Mouse (Mus musculus): Measurements from ENCODE around the gene Nt5c1a. TPM values are rescaled to one million over a fixed set of nuclear protein-coding genes. Genes with fewer than 3 reads are reported as not detected.
"Not testable (repeated sequence)": the region's sequence is repeated elsewhere in the genome, so short reads cannot be mapped to it uniquely, and the experiment has no call there.

Nt5c1a gene
- total RNA-seq (2021) = 10 to 100 TPM; 15.9 to 16.1 TPM
- long read RNA-seq, partial matches to known transcripts = 1 of 11 reads
- long read RNA-seq, other reads (novel, unspliced or antisense) = 9 of 11 reads

- peak in 1 of 2 experiments; percentile 52 for DNase-seq (ENCODE audit: low spot score in 2 of 2)
These were observed at the start of gene Nt5c1a for GRCm38 (mm10) chr4:123201186-123202093. Gene Nt5c1a (plus strand): TSS chr4:123201504.

DNA sequence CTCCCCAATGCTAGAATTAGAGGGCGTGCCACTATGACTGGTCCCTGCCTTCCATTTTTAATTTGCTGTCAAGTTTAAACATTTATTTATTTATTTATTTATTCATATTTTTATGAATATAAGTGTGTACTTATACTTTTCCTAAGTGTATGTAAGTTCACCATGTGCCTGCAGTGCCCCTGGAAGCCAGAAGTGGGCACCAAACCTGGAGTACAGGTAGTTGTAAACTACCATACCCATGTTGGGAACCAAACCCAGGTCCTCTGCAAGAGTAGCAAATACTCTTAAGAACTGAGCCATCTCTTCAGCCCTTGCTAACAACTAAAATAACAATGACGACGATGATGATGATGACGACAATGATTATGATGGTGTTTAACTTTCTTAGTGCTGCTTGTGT, 49.3 kb upstream of the Nt5c1a start:
- no peak for DNase-seq (ENCODE audit: low spot score in 2 of 2)

DNA sequence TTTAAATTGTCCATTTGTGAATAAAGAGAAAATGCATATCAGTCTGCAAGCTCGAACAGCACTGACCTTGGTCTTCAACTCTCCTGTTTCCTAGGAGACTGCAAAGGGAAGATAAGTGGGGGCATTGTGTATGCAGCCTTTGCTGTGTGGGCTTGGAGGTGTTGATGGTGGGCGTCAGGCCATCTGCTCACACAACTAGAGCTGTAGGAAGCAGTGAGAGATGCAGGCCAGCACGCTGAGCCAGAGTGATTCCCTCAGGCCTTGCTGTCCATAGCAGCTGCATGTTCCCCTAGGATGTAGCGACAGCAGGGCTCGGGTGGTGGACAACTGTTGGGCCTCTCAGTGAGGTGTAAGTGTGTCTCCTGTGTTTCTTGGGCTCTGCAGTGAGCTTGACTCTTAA, 48.3 kb upstream of the Nt5c1a start:
- peak; percentile 71 to 87 for DNase-seq (ENCODE audit: low spot score in 2 of 2)

- peak in 1 of 2 experiments; percentile 79 for DNase-seq (ENCODE audit: low spot score in 2 of 2)
These were observed 46.3 kb upstream of the Nt5c1a start for GRCm38 (mm10) chr4:123155004-123155403.

GRCm38 (mm10) chr4:123155427-123155826, 45.9 kb upstream of the Nt5c1a start:
- no peak for DNase-seq (ENCODE audit: low spot score in 2 of 2)

- DNase-seq (ENCODE audit: low spot score in 2 of 2) = no peak
These were observed 45.5 kb upstream of the Nt5c1a start for GRCm38 (mm10) chr4:123155840-123156239.

DNA sequence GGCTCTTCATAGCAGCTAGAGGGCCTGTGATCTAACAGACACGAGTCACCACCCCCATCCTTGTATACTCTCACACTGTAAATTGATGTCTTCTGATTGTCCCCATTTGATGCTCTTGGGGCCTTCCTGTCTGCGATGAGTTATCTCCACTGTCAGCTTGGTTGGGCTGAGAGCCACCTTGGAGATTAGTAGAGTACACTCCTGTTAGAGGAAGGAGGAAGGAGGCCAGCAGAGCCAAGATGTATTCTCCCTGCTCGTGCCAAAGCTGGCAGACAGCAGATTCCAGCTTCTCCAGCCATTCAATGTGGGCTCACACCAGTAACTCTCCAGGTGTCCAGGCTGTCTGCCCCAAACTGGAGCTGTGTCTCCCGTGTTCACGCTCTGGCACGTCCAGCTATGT, 40.7 kb upstream of the Nt5c1a start:
- no peak for DNase-seq (ENCODE audit: low spot score in 2 of 2)

GRCm38 (mm10) chr4:123161251-123161650, 40.1 kb upstream of the Nt5c1a start:
- DNase-seq (ENCODE audit: low spot score in 2 of 2) = not testable (repeated sequence)

DNA sequence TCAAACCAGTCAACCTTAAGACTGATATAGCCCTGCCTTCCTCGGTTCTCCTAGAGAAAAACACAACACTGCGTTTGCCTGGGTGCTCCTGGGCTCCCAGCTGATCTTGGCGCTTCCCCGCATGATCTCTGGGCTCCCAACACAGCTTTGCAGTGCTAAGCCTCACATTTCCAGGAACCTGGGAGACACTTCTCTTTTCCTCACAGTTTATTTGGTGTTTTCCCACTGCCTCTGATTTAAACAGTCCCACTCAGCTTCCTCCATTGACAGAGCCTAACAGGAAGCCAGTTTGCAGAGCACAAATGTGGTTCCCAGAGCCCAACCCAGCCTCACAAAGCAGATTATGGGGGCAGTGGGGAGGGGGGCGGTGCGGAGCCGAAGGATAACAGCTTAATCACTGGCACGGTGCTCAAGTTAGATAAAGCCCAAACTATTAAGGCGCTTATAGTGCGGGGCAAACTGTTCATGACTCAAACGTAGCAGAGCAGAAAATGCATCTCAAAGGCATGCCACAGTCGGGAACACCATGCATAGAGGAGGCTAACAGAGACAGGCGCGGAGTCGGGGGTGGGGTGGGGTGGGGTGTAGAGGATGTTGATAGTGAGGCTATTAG, 38.9 kb upstream of the Nt5c1a start:
- DNase-seq (ENCODE audit: low spot score in 2 of 2) = peak in 1 of 2 experiments; percentile 32

- DNase-seq (ENCODE audit: low spot score in 2 of 2) = peak; percentile 68 to 78
These were observed 37.1 kb upstream of the Nt5c1a start for GRCm38 (mm10) chr4:123164157-123164556.

DNA sequence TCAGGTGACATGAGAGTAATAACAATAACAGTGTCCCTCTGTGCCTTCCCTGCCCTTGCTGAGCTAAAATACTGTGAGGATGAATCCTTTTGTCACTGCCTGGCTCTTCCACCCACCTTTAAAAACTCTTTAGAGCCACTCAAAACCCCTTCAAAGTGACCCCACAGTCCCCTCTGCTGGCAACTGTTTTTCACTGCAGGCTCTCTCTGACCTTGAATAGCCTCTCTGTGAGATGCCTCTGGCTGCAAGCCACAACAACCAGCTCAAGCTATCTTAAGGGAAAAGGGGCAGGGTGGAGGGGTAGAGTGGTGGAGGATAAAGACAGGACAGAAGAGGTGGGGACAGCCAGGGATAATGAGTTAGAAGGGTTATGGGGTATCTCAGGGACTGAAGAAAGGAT, 29.5 kb upstream of the Nt5c1a start:
- DNase-seq (ENCODE audit: low spot score in 2 of 2) = no peak

DNA sequence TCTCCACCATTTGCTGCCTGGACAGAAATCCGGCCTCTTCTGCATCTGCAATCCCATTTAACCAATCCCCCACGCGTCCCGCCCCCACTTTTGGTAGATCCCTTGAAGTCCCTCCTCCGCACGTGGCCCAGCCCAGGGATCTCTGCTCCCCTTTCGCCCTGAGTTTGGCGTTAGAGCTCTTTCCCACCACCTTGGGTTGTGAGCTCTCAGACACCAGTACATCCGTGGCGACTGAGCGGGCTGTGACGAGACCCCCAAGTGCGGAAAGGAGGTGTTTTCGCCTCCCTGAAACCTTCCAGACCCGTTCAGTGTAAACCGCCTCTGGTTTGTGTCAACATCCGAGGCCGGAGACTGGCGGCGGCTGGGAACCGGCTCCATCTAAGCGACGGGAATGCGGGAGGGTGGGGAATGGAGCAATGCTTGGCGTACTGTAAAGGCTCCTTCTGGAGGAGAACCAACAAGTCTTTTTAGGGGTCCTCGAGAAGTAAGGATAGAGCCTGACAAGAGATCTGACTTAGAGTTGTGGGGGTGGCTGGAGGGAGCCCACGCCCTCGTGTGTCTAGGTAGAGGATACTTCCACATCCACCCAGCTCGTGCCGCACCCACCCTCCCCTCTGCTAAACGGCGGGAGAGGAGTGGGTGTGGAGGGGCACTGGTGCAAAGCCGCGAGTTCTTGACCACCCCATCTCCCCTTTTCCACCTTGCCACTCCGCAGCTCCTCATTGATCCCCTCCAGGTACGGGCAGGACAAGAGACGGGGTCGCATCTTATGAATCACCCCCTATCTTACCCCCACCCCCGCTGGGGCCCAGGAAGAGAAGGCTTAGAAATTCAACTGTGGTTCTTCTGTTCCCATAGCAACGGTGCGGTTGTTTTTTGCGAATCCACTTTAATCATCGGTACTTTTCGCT, 18.7 kb upstream of the Nt5c1a start, which contains the start of gene Hpcal4:
Gene Hpcal4 (plus strand): TSS at position 900 of the 911 bp plus-strand sequence.
- DNase-seq (ENCODE audit: low spot score in 2 of 2) = peak in 1 of 2 experiments; percentile 54

DNA sequence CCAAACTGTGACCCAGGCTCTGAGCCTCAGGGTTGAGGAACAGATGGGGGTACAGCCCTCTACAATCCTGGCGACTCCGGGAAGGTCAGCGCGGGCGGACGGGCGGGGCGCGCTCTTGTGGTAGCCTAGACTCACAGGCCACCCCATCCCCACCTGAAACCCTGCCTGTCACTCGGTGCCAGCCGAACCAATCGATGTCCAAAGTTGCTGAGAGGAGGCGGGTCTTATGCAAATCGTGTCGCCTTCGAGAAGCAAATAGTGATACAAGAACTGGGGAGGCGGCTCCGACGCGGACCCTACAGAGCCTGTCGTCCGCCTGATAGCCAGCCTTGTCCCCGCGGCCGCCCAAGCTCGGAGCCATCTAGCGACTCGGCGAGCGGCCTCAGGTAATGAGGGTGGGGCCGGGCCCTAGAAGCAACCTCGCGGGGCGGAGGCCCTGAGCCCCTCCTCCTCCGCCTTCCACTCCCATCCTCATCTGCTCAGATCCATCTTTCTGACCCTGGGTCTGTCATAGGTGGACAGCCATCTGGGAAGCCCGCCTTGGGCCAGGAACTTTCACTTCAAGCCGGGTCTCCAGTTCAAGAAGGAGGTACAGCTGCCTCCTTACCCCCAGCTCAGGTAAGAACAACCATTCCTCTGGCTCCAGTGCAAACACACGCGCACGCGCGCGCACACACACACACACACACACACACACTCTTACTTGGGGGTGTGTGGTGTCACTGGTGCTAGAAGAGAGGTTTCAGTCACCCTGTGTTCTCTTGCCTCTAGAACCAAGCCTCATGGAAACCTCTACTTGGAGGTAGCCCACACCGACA, 17.9 kb upstream of the Nt5c1a start:
- peak; percentile 93 to 94 for DNase-seq (ENCODE audit: low spot score in 2 of 2)

DNA sequence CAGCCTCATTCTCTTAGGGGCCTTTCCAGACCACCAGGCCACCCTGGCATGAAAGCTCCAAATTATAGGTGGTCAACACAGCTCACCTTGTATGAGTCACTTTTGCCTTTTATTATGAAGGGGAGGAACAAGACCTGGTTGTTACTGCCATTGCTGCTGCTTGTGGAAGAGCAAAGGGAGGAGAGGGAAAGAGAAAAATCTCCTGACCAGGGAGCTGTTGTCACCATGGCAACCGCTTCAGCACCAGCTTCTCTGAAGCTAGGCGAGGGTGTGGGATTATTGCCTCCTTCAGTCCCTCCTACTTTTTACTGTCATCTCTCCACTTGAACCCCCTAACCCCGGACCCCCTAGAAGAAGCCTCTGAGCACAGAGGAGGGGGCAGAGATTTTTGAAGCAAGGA, 16.5 kb upstream of the Nt5c1a start:
- DNase-seq (ENCODE audit: low spot score in 2 of 2) = peak in 1 of 2 experiments; percentile 72

DNA sequence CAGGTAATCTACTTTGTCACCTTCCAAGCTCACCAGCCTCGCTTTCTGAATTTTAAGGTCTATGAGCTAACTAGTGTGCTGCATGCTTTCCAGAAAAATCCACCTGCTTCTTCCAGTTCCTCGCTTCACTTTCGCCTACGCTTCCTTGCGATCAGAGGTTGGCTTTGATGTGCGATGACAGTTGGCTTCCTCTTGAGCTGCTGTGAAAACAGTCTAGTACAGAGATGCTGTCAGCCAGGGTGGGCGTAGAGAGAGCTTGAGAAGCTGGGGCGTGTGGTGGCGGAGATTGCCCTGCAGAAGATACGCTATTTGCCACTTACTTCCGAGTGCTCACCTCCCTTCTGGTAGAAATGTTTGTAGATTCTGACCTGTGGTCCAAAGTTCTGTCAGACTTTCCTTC, 9.0 kb upstream of the Nt5c1a start:
- peak in 1 of 2 experiments; percentile 61 for DNase-seq (ENCODE audit: low spot score in 2 of 2)

DNA sequence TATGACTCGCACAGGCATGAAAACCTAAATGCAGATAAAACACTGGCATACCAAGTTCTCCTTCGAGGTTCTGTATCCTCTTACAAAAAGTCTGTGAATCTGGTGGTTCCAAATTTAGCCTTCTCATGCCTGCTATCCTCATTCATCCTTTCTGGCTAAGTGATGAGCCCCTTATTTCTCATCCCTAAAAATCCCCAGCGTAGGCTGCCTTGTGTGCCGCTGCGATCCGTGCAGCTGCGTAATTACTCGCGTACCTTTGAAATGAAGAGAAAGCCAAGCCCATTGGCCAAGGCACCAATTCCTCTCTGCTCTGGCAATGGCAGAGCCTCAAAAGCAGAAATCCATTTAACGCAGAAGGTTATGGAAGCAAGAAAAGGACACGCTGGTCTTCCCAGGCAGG, 7.5 kb upstream of the Nt5c1a start:
- DNase-seq (ENCODE audit: low spot score in 2 of 2) = no peak

DNA sequence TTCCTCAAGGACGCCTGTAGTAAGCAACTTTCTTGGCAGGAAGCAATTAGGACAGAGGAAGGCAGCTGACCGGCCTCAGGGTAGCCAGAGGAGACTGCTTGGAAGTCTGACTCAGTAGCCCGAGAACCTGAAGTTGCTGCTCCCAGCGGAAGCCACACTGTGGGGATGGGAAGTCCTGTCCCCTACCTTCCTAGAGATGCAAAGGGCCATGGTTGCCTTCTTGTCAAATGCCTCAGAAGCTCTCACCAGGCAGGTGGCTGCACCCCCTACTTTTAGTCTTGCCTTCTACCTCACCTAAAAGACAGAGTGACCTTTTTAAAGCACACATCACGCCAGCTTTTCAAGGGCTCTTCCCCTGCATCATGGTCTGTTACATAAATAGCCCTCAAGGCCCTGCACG, 4.6 kb upstream of the Nt5c1a start:
- no peak for DNase-seq (ENCODE audit: low spot score in 2 of 2)

DNA sequence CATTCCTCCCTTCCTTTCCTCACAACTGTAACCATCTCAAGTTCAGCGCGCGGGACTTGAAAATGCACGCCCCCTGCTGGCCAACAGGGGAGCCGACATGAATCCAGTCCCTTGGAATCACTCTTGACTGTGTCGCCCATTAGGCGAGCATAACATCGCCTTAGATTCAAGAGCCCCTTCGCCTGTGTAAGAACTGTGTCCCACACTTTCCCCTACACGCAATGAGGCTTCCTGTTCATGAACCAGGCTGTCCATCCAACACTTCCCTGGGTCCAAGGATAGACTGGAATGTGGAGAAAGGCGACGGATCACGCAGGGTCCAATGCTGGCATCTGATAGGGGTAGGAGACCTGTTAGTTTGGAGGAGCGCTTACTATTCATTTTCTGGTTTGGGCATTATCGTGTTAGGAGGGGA, 526 bp upstream of the Nt5c1a start:
- peak in 1 of 2 experiments; percentile 75 for DNase-seq (ENCODE audit: low spot score in 2 of 2)

DNA sequence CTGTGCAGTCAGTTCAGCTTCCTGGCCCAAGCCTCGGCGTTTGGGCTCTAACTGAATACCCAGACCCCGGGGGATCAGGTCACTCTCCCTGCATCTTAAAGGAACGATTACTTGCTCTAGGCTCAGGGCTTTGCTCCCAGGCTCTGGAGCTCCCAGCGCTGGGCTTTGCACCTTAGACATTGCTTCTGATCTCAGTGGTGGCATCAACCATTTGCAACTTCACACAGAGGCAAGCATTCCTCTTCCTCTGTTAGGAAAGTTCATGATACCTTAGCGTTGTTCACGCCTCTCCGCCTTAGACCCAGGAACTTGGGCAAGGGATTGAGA, 753 bp downstream of the Nt5c1a start:
- no peak for DNase-seq (ENCODE audit: low spot score in 2 of 2)

DNA sequence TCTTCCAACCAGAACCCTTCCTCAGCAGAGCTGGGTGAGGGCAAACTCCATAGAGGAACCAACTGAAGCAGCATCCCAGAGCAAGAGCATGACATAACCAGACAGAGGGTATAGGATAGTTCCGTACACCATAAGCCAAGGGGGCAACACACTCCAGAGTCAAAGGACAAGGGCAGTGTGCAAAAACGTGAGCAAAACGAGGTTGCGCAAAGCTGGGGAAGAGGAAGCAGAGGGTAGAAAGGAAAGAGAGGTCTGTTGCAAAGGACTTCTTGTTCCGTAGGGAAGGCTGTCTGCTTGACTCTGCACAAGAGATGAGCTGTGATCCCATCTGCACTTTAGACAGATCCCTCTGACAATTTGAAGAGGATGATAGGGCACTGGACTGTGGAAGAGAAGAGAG, 6.0 kb downstream of the Nt5c1a start:
- no peak for DNase-seq (ENCODE audit: low spot score in 2 of 2)

All from layer of hippocampus, adult 18-20 months (tissue).